Mouse (Mus musculus) bone marrow, adult 2 months (tissue): ENCODE data around the gene Dusp10. TPM values are rescaled to one million over a fixed set of nuclear protein-coding genes. Genes with fewer than 3 reads are reported as not detected.

Experiments
- H3K27ac ChIP-seq: fragments of 200-500 bp; 2 replicates; pipeline ENCODE4 v1.5.1; 2012; ENCODE audit warnings: low read depth, mild to moderate bottlenecking, control low read depth, inconsistent platforms, low read length; ENCODE audit not compliant: control insufficient read depth, poor library complexity, insufficient read depth
- H3K4me1 ChIP-seq: fragments of 200-500 bp; 2 replicates; pipeline ENCODE4 v1.6.1; 2011; ENCODE audit warnings: low read length; ENCODE audit not compliant: control insufficient read depth, insufficient read depth
- H3K4me3 ChIP-seq: fragments of 200-500 bp; replicated peaks from 2 replicates; pipeline ENCODE3; 2011; ENCODE audit warnings: mild to moderate bottlenecking, low read depth, low read length, control low read depth; ENCODE audit not compliant: control insufficient read depth
- CTCF ChIP-seq: fragments of 200-500 bp; IDR thresholded peaks from 2 replicates; pipeline ENCODE4 v1.5.1; 2011; ENCODE audit warnings: low read length, control low read depth; ENCODE audit not compliant: control insufficient read depth, insufficient read depth
- POLR2A ChIP-seq: fragments of 200-500 bp; IDR thresholded peaks from 2 replicates; pipeline ENCODE4 v1.6.1; 2011; ENCODE audit warnings: low read depth, mild to moderate bottlenecking, control low read depth, low read length, borderline replicate concordance; ENCODE audit not compliant: control insufficient read depth
- WGBS: fragments of 180-500 bp; shearing (Covaris S2); methylation state at CpG from one replicate; pipeline ENCODE4 v1.1.7; 2018; 5-methylcytosine and 5-hydroxymethylcytosine counted together
- polyA plus RNA-seq: library from polyadenylated mRNA; stranded (reverse); fragments of >200 nt; gene quantifications from 2 replicates; pipeline ENCODE4 v1.2.4, GENCODE M21; 2011; ENCODE audit warnings: low replicate concordance; ENCODE audit not compliant: missing spikeins, insufficient read depth, insufficient read length

The Dusp10 gene
- polyA plus RNA-seq, 1 experiment, result 7.9 TPM

GRCm38 (mm10) chr1:184082661-184083060 is 69.6 kb downstream of the Dusp10 start:
- Histone ChIP-seq H3K27ac (no peak overlapping the region), H3K4me1 (no peaks in the 10 kb centered on the region; the same call in 1 of the 2 replicates), H3K4me3 (no peak overlapping the region)
- 50% methylated on average over 3 of the region's 3 CpGs for WGBS
- no peak for TF ChIP-seq POLR2A
- TF ChIP-seq CTCF, result no peak

GRCm38 (mm10) chr1:184083166-184083565 is 70.1 kb downstream of the Dusp10 start:
- TF ChIP-seq CTCF, result no peak
- H3K4me1 ChIP-seq, result no peaks in the 10 kb centered on the region; the same call in 1 of the 2 replicates
- H3K27ac ChIP-seq, result no peak overlapping the region
- H3K4me3 ChIP-seq, result no peak overlapping the region
- 71% methylated on average over 7 of the region's 7 CpGs for WGBS

GRCm38 (mm10) chr1:184084961-184085360 is 71.9 kb downstream of the Dusp10 start:
- no peak overlapping the region for H3K27ac ChIP-seq
- H3K4me3 ChIP-seq, result no peak overlapping the region
- no peaks in the 10 kb centered on the region for H3K4me1 ChIP-seq
- 80% methylated on average over 3 of the region's 3 CpGs for whole genome bisulfite sequencing
- TF ChIP-seq POLR2A, result no peak
- no peak for TF ChIP-seq CTCF

GRCm38 (mm10) chr1:184090515-184090914 is 77.4 kb downstream of the Dusp10 start:
- WGBS, result 72% methylated on average over 6 of the region's 6 CpGs
- no peak for TF ChIP-seq CTCF
- no peak for TF ChIP-seq POLR2A
- Histone ChIP-seq H3K4me3 (no peak overlapping the region), H3K4me1 (no peaks in the 10 kb centered on the region), H3K27ac (no peak overlapping the region)

GRCm38 (mm10) chr1:184094914-184095313 is 81.8 kb downstream of the Dusp10 start:
- Histone ChIP-seq H3K27ac (no peak overlapping the region), H3K4me1 (no peaks in the 10 kb centered on the region), H3K4me3 (no peak overlapping the region)
- TF ChIP-seq POLR2A (no peak), CTCF (no peak)
- 74% methylated on average over 3 of the region's 3 CpGs for WGBS

GRCm38 (mm10) chr1:184100414-184100813 is 87.3 kb downstream of the Dusp10 start:
- H3K4me3 ChIP-seq, result no peak overlapping the region
- 78% methylated on average over 5 of the region's 5 CpGs for WGBS
- no peaks in the 10 kb centered on the region for H3K4me1 ChIP-seq
- no peak for TF ChIP-seq CTCF
- no peak for TF ChIP-seq POLR2A
- H3K27ac ChIP-seq, result no peak overlapping the region

- Histone ChIP-seq H3K4me1 (no peaks in the 10 kb centered on the region), H3K4me3 (no peak overlapping the region), H3K27ac (no peak overlapping the region)
- WGBS, result 68% methylated on average over 9 of the region's 9 CpGs
- TF ChIP-seq POLR2A (no peak), CTCF (no peak)
Measured at GRCm38 (mm10) chr1:184100927-184101749, 88.0 kb downstream of the Dusp10 start.

- 71% methylated on average over 4 of the region's 4 CpGs for WGBS
- TF ChIP-seq POLR2A (no peak), CTCF (no peak)
Measured at GRCm38 (mm10) chr1:184101750-184102046, 88.6 kb downstream of the Dusp10 start.

GRCm38 (mm10) chr1:184106832-184107231 is 93.7 kb downstream of the Dusp10 start:
- 60% methylated on average over 2 of the region's 2 CpGs for WGBS
- Histone ChIP-seq H3K4me3 (no peak overlapping the region), H3K27ac (no peak overlapping the region), H3K4me1 (no peaks in the 10 kb centered on the region)
- TF ChIP-seq POLR2A (no peak), CTCF (no peak)

More at GRCm38 (mm10) chr1:184101750-184102046, 88.6 kb downstream of the Dusp10 start:
- Histone ChIP-seq H3K27ac (no peak overlapping the region), H3K4me3 (no peak overlapping the region), H3K4me1 (no peaks in the 10 kb centered on the region)
